Mouse (Mus musculus) heart, embryonic 15.5 days (tissue): ENCODE results near the gene Mlec. TPM values are rescaled to one million over a fixed set of nuclear protein-coding genes. Genes with fewer than 3 reads are reported as not detected.

Experiments used
- ATAC-seq: fragments of 200-750 bp; cut with Nextera tagmentation; replicated peaks from 2 replicates; pipeline ENCODE4 v1.8.0; 2017; ENCODE audit warnings: low read depth, moderate TSS enrichment; ENCODE audit not compliant: insufficient number of reproducible peaks, insufficient read depth, low FRiP score
- H3K27ac ChIP-seq: fragments of 300-500 bp; sonication (generic); 2 replicates; pipeline ENCODE4 v1.5.1; 2015; ENCODE audit warnings: mild to moderate bottlenecking, inconsistent platforms
- H3K27me3 ChIP-seq: fragments of 300-500 bp; sonication (generic); 2 replicates; pipeline ENCODE4 v1.6.1; 2015; ENCODE audit warnings: inconsistent platforms
- H3K36me3 ChIP-seq: fragments of 300-500 bp; sonication (generic); 2 replicates; pipeline ENCODE4 v1.6.1; 2015; ENCODE audit warnings: mild to moderate bottlenecking, inconsistent platforms
- H3K4me1 ChIP-seq: fragments of 300-500 bp; sonication (generic); replicated peaks from 2 replicates; pipeline ENCODE4 v1.6.1; 2015; ENCODE audit warnings: inconsistent platforms
- H3K4me2 ChIP-seq: fragments of 300-500 bp; sonication (generic); 2 replicates; pipeline ENCODE4 v1.6.1; 2015; ENCODE audit warnings: inconsistent platforms, mild to moderate bottlenecking, moderate library complexity
- H3K4me3 ChIP-seq: fragments of 300-500 bp; sonication (generic); 2 replicates; pipeline ENCODE4 v1.5.1; 2015; ENCODE audit warnings: mild to moderate bottlenecking, inconsistent platforms
- H3K9ac ChIP-seq: fragments of 300-500 bp; sonication (generic); 2 replicates; pipeline ENCODE4 v1.6.1; 2015; ENCODE audit warnings: mild to moderate bottlenecking, inconsistent platforms
- H3K9me3 ChIP-seq: fragments of 300-500 bp; sonication (generic); replicated peaks from 2 replicates; pipeline ENCODE4 v1.6.1; 2016; ENCODE audit warnings: inconsistent platforms
- WGBS: fragments of 180-500 bp; shearing (Covaris S2); methylation state at CpG from one replicate; pipeline ENCODE4 v1.1.7; 2015; ENCODE audit warnings: mixed read lengths; 5-methylcytosine and 5-hydroxymethylcytosine counted together
- polyA plus RNA-seq: library from polyadenylated mRNA; unstranded; fragments of >200 nt; fragmentation: Nextera tagmentation; extraction: Ambion mirVana; gene quantifications from 2 replicates; pipeline ENCODE4 v1.2.1, GENCODE M21; 2015

Mlec gene
- polyA plus RNA-seq, result 54.4 and 76.7 TPM in 2 replicates

DNA sequence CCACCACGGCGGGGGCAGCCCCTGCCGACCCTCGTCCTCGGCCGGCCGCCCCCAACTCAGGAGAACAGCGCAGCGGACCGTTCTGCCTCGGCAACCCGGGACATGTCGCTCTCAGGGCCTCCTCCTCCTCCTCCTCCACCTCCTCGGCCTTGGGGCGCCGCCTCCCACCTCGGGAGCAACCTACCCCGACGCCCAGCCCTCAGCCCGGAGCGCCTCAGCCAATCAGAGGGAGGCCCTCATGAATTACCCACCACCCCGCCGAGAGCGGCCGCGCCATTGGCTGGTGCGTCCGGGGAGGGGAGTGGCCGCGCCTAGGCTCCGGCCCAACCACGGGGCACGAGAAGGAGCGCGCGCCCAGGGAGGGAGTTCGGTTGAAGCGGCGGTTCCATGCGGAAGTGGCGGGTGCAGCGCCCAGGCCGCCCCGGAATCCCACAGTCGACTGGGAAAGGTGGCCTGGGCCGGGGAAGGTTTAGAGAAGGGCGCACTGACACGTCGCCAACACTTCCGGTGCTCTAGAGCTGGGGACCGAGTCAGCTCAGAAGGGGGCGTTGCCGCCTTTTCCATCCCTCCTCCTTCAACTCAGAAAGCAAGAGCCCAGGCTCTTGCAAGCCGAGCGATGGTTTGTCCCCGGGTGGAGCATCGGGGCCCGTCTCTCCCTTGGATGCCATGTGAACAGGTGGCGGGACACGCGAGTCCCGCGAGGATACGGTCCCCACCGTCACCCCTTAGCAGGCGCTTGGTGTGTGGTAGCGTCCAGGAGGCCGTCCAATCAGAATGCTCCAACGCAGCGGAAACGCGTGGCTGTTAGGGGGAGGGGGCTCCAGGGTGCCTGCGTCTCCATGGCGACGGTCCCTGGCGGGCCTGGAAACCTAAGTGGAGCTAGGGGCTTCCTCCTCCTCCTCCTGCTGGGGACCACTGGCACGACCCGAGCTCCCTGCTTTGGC lies at the start of gene Mlec:
TSS of gene Mlec (minus strand) at position 140 of the 944 bp plus-strand sequence.
- Histone ChIP-seq H3K4me2 (peak within 1 kb of the TSS; percentile 80), H3K27me3 (no peaks in the 10 kb centered on the region), H3K4me1 (peaks cover 48% of the 10 kb centered on the region), H3K4me3 (peak within 1 kb of the TSS; percentile 89), H3K36me3 (no peaks in the 10 kb centered on the region), H3K9ac (peak within 1 kb of the TSS; percentile 97), H3K9me3 (no peaks in the 10 kb centered on the region), H3K27ac (peak within 1 kb of the TSS; percentile 98)
- peak; percentile 97 for ATAC-seq
- under 1% methylated on average over 73 of the region's 78 CpGs for WGBS

DNA sequence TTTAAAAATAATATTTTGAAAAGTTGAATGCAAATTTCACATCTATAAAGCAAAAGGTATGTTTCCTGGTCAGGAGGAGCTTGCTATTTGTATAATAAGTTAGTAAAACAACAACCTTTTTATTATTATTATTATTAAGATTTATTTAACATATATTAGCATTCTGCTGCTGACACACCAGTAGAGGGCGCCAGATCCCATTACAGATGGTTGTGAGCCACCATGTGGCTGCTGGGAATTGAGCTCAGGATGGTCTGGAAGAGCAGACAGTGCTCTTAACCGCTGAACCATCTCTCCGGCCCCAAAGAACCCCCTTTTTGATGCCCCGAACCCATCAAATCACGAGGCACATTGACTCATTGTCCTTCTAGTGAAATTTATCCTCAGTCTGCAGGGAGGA lies 49.3 kb upstream of the Mlec start:
- H3K4me2 ChIP-seq, result no peak overlapping the region
- WGBS, result 54% methylated on average over 5 of the region's 5 CpGs
- H3K36me3 ChIP-seq, result no peaks in the 10 kb centered on the region
- no peak overlapping the region for H3K4me3 ChIP-seq
- no peak overlapping the region for H3K27ac ChIP-seq
- H3K9ac ChIP-seq, result no peak overlapping the region
- no peak for ATAC-seq
- H3K9me3 ChIP-seq, result no peaks in the 10 kb centered on the region
- peaks cover 35% of the 10 kb centered on the region for H3K27me3 ChIP-seq
- peaks cover 16% of the 10 kb centered on the region for H3K4me1 ChIP-seq

DNA sequence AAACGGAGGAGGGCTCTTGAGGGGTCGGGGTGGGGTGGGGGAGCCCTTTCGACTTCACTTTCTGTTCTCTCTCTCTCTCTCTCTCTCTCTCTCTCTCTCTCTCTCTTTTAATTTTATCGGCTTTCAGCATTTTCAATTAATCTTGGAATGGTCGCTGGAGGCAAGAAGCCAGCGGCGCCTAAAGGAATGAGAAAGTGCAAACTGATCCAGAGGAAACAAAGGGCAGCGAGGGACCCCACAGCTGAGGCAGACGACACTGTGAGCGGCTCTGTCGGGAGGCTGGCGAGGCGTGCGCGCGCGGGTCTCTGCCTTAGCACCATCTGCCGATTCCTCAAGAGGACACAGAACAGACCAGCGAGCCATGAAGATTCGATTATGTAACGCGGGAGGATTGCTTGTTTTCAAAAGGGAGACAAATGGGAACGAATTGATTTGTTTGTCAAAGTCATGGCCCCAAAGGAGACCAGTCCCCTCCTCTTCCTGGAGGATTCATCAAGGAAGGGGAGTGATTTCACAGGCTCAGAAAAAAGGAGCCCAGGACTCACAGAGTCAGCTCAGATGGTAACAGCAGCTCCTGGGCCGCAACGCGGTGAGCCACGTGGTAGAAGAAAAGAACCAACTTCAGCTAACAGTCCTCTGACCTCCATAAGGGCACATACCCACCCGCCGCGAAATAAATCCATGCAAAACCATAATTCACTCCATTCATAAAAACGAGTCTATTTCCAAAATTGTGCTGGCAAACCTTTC lies 46.8 kb upstream of the Mlec start:
- H3K9ac ChIP-seq, result 0 out of 2 replicates have a peak overlapping the region, but pooled peaks have one; percentile 33
- H3K27me3 ChIP-seq, result peaks cover 35% of the 10 kb centered on the region
- no peaks in the 10 kb centered on the region for H3K36me3 ChIP-seq
- peaks cover 16% of the 10 kb centered on the region for H3K4me1 ChIP-seq
- 4% methylated on average over 31 of the region's 31 CpGs for WGBS
- peak overlapping the region; percentile 43 for H3K4me3 ChIP-seq
- 0 out of 2 replicates have a peak overlapping the region, but pooled peaks have one; percentile 24 for H3K27ac ChIP-seq
- peak overlapping the region; percentile 73 for H3K4me2 ChIP-seq
- no peaks in the 10 kb centered on the region for H3K9me3 ChIP-seq
- no peak for ATAC-seq

GRCm38 (mm10) chr5:115203735-115204561 lies 46.0 kb upstream of the Mlec start:
- H3K4me1 ChIP-seq, result peaks cover 16% of the 10 kb centered on the region
- no peaks in the 10 kb centered on the region for H3K9me3 ChIP-seq
- H3K9ac ChIP-seq, result peak overlapping the region; percentile 17
- H3K27me3 ChIP-seq, result peaks cover 35% of the 10 kb centered on the region
- peak overlapping the region; percentile 43 for H3K4me3 ChIP-seq
- H3K36me3 ChIP-seq, result no peaks in the 10 kb centered on the region
- 0 out of 2 replicates have a peak overlapping the region, but pooled peaks have one; percentile 24 for H3K27ac ChIP-seq
- ATAC-seq, result no peak
- WGBS, result 25% methylated on average over 23 of the region's 23 CpGs
- H3K4me2 ChIP-seq, result peak overlapping the region; percentile 73

GRCm38 (mm10) chr5:115194626-115195221 lies 36.7 kb upstream of the Mlec start:
- Histone ChIP-seq H3K9me3 (no peaks in the 10 kb centered on the region), H3K9ac (no peak overlapping the region), H3K4me2 (peak overlapping the region; percentile 100), H3K4me1 (peaks cover 26% of the 10 kb centered on the region), H3K4me3 (peak overlapping the region; percentile 60), H3K36me3 (no peaks in the 10 kb centered on the region), H3K27me3 (peaks cover 62% of the 10 kb centered on the region), H3K27ac (no peak overlapping the region)
- ATAC-seq, result no peak
- 7% methylated on average over 12 of the region's 12 CpGs for WGBS

DNA sequence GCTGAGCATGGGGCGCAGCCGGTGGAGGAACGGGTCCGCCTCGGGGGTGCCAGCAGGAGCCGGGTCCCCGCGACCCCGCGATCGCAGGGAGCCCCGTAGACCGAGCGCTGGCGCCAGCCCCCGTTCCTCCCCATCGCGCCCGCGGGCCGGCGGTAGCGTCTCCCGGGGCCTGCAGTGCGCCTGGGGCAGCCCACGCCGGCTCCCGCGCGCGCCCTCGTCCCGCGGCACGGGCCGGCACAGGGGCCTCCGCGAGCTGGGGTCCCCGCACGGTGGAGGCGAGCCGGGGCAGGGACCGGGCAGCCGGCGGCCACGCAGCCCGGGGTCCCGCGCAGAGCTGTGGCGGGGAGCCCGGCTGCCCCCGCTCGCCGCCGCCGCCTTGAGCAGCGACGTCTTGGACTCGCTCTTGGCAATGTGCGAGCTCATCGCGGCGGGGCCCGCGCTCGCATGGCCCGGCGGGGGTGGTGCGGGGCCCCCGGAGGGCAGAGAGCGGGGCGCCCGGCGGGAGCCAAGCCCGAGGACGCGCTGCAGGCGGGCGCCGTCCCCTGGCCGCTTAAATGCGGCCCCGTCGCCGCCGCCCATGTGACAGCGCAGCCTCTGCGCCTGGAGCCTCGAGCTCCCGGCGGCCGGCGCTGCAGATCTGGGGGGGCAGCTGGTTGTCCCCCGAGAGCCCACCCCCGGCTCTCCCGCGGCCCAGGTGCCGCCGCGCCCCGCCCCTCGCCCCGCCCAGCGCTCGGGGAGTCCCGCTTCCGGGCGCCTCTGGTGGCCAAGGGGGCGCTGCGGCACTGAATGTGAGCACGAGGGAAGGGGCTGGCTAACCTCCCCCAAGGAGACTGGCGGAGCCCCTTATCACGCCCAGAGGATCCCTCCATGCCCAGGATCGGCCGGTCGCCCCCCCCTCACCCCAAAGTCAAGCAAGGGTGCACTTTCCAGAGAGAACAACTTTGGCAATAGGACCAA lies 36.0 kb upstream of the Mlec start, which contains the start of gene Cabp1:
TSS of gene Cabp1 (minus strand) at position 713 of the 957 bp plus-strand sequence.
- peaks cover 67% of the 10 kb centered on the region for H3K27me3 ChIP-seq

DNA sequence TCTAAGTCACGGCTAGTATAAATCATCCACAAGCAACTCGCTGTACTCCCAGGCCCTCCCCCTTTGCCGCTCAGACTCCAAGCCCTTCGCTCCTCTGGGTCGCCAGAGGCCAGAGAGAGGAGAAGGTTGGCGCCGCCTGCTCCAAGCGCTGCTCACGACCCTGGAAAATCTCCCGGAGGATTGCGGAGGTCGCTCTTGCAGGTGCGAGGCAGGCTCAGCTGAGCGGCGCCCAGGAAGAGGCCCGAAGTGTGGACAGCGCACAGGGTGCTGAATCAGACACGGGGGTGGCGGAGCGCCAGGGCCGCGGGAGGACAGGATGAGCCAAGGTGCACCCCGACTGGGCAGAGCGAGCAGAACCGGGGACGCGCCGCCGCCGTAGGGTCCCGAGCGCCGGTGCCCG lies 35.2 kb upstream of the Mlec start:
- peaks cover 26% of the 10 kb centered on the region for H3K4me1 ChIP-seq
- WGBS, result 1% methylated on average over 25 of the region's 34 CpGs
- H3K4me2 ChIP-seq, result peak overlapping the region; percentile 100
- peak; percentile 47; the same call in 1 of the 2 replicates for ATAC-seq
- no peaks in the 10 kb centered on the region for H3K36me3 ChIP-seq
- H3K9me3 ChIP-seq, result no peaks in the 10 kb centered on the region
- peak overlapping the region; percentile 60 for H3K4me3 ChIP-seq
- 0 out of 2 replicates have a peak overlapping the region, but pooled peaks have one; percentile 33 for H3K9ac ChIP-seq
- no peak overlapping the region for H3K27ac ChIP-seq
- H3K27me3 ChIP-seq, result peaks cover 69% of the 10 kb centered on the region

More for the DNA sequence above, 36.0 kb upstream of the Mlec start, which contains the start of gene Cabp1:
- Histone ChIP-seq H3K4me3 (peak within 1 kb of the TSS; percentile 60), H3K9ac (peak within 1 kb of the TSS; percentile 33; the same call in 1 of the 2 replicates), H3K4me2 (peak within 1 kb of the TSS; percentile 100), H3K4me1 (peaks cover 26% of the 10 kb centered on the region), H3K9me3 (no peaks in the 10 kb centered on the region), H3K36me3 (no peaks in the 10 kb centered on the region), H3K27ac (no peak within 1 kb of the TSS)
- WGBS, result under 1% methylated on average over 58 of the region's 116 CpGs
- peak; percentile 32; the same call in 1 of the 2 replicates for ATAC-seq

DNA sequence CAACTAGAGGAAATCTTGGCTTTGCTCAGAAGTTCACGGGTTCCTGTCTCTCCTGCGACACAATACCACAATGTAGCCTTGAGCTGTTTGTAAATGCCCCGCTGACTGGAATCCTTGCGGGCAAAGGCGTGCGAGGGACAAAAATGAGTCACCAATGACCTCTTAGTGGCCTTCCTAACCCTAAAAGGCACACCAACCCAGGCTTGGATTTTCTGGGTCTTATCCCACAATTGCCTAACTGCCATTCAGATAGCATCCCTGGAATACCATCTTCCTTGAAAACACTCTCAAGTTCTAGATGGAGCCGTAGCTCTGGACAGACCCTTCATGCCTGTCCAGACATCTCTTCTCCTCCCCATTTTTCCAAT lies 34.8 kb upstream of the Mlec start:
- no peak overlapping the region for H3K27ac ChIP-seq
- ATAC-seq, result no peak
- H3K4me1 ChIP-seq, result peaks cover 26% of the 10 kb centered on the region
- no peak overlapping the region for H3K9ac ChIP-seq
- H3K4me2 ChIP-seq, result peak overlapping the region; percentile 100
- H3K9me3 ChIP-seq, result no peaks in the 10 kb centered on the region
- peak overlapping the region; percentile 60 for H3K4me3 ChIP-seq
- H3K36me3 ChIP-seq, result no peaks in the 10 kb centered on the region
- WGBS, result 23% methylated on average over 7 of the region's 7 CpGs
- peaks cover 69% of the 10 kb centered on the region for H3K27me3 ChIP-seq

- WGBS, result 10% methylated on average over 29 of the region's 29 CpGs
- H3K4me3 ChIP-seq, result 0 out of 2 replicates have a peak overlapping the region, but pooled peaks have one; percentile 60
Observed at GRCm38 (mm10) chr5:115191880-115192827, 34.2 kb upstream of the Mlec start.

More at GRCm38 (mm10) chr5:115191880-115192827, 34.2 kb upstream of the Mlec start:
- Histone ChIP-seq H3K9ac (no peak overlapping the region), H3K27ac (no peak overlapping the region), H3K9me3 (no peaks in the 10 kb centered on the region), H3K36me3 (no peaks in the 10 kb centered on the region), H3K4me2 (peak overlapping the region; percentile 100; the same call in 1 of the 2 replicates), H3K27me3 (peaks cover 69% of the 10 kb centered on the region), H3K4me1 (peaks cover 32% of the 10 kb centered on the region)
- no peak for ATAC-seq
